Mouse (Mus musculus): ENCODE measurements at regions not wholly inside any gene's neighbourhood (a gene's known extent, or its start where the extent isn't known, plus 50 kb on each side); places are given as distances from the start of the nearest gene placed in this dataset.

DNA sequence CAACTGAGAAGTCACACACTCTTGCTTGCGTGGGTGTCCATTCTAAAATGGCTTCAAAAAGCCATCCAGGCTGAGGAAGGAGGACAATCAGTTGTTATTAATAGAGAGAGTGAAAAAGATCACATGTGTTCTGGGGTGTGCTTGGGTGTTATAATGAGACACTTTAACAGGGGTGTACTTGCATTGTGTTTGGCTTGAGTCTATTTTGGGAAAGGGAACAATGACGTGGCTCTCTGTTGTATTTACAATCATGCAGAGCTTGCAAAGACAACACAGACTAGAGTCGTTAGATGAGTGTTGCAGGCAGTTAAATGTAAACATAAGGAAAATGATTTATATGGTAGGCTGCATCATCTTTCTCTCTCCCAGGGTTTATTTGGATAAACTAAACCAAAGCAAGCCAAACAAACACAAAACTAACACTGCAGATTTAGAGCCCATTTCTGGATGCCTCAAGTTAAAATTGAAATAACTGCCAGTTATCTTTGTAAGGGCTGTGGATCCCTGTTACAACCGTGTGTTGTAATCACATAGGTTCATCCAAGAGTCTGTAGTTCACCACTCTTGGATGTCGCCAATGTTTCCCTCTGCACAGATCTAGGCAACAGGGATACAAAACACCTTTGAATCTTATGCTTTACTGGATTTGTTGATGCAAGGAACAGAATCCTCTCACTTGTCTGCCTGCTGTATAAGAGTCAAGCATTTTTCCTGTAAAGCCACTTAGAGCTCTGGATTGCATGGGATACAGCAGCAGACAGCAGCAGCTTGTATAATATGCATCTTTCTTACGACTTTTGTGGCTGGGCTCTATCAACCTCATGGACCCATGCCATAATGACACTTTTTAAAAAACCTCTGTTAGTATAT, 139.9 kb upstream of the Rgmb start:
- H3K27ac ChIP-seq = no peak overlapping the region
- H3K9ac ChIP-seq (ENCODE audit: low read depth, low read length) = no peak overlapping the region
- intact Hi-C loops (cut with DNase I) = no loop called here
- no peak for TF ChIP-seq CTCF (IDR thresholded peaks at IDR 0.05)
- TF ChIP-seq POLR2A (IDR thresholded peaks at IDR 0.05; ENCODE audit: insufficient read depth, low read depth, low read length) = no peak
- TF ChIP-seq EP300 (IDR thresholded peaks at IDR 0.05; ENCODE audit: insufficient read depth, low read depth, low read length) = no peak
- no peaks in the 10 kb centered on the region for H3K36me3 ChIP-seq (ENCODE audit: control insufficient read depth, insufficient read depth, low read length)
- H3K4me3 ChIP-seq = no peak overlapping the region
- H3K27me3 ChIP-seq (ENCODE audit: control insufficient read depth, insufficient read depth, low read length) = no peaks in the 10 kb centered on the region
- no peak for DNase-seq
- 49% methylated on average over 6 of the region's 6 CpGs for WGBS
- no peaks in the 10 kb centered on the region for H3K79me2 ChIP-seq (replicated peaks; ENCODE audit: control insufficient read depth, insufficient read depth, low read length)
- H3K4me1 ChIP-seq (ENCODE audit: control insufficient read depth, insufficient read depth, low read length) = no peaks in the 10 kb centered on the region

DNA sequence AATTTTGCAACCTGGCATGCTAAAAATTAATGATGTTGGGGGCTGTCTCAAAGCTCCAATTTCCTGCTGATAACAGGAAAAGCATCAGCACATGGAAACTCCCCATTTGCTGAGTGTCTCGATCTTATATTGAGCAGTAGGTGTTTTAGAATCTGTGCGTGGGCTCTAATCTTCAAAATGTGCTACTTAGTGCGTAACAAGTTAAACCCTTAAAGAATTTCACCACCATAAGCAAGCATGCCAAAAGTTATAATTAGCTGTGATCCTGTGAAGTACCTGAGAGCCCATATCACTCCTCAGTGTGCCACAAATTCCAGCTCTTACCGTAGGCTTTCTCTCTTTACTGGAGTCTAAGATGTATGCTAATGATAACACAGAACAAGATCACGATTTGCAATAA, 137.5 kb upstream of the Rgmb start:
- 51% methylated on average over 5 of the region's 5 CpGs for WGBS

DNA sequence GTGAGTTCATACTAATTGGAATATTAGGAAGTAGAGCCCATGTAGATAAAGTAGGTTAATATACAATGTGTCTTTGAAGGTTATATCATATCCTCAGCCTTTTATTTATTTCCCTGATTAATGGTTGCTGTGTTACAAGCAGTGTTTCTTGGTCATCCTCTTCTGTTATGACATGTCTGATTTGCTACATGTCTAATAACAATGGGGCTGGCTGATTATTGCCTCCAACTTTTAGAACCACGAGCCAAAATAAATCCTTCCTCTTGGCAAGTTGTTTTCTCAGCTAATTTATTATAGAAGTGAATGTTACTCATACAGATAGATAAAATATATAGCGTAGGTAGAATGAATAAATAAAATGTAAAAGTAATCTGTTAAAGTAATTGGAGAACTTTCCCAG, 124.8 kb upstream of the Rgmb start:
- 56% methylated on average over 2 of the region's 2 CpGs for WGBS
- H3K9ac ChIP-seq (ENCODE audit: low read depth, low read length) = no peak overlapping the region
- TF ChIP-seq EP300 (IDR thresholded peaks at IDR 0.05; ENCODE audit: insufficient read depth, low read depth, low read length) (no peak), POLR2A (IDR thresholded peaks at IDR 0.05; ENCODE audit: insufficient read depth, low read depth, low read length) (no peak), CTCF (IDR thresholded peaks at IDR 0.05) (no peak)
- no peaks in the 10 kb centered on the region for H3K27me3 ChIP-seq (ENCODE audit: control insufficient read depth, insufficient read depth, low read length)
- H3K79me2 ChIP-seq (replicated peaks; ENCODE audit: control insufficient read depth, insufficient read depth, low read length) = no peaks in the 10 kb centered on the region
- H3K27ac ChIP-seq = no peak overlapping the region
- no peaks in the 10 kb centered on the region for H3K36me3 ChIP-seq (ENCODE audit: control insufficient read depth, insufficient read depth, low read length)
- H3K4me1 ChIP-seq (ENCODE audit: control insufficient read depth, insufficient read depth, low read length) = no peaks in the 10 kb centered on the region
- DNase-seq = no peak
- H3K4me3 ChIP-seq = no peak overlapping the region
- intact Hi-C loops (cut with DNase I) = no loop called here

More for the DNA sequence above, 137.5 kb upstream of the Rgmb start:
- intact Hi-C loops (cut with DNase I) = no loop called here
- H3K9ac ChIP-seq (ENCODE audit: low read depth, low read length) = no peak overlapping the region
- H3K27ac ChIP-seq = no peak overlapping the region
- no peaks in the 10 kb centered on the region for H3K4me1 ChIP-seq (ENCODE audit: control insufficient read depth, insufficient read depth, low read length)
- H3K4me3 ChIP-seq = no peak overlapping the region
- H3K36me3 ChIP-seq (ENCODE audit: control insufficient read depth, insufficient read depth, low read length) = no peaks in the 10 kb centered on the region
- DNase-seq = no peak
- no peaks in the 10 kb centered on the region for H3K27me3 ChIP-seq (ENCODE audit: control insufficient read depth, insufficient read depth, low read length)
- H3K79me2 ChIP-seq (replicated peaks; ENCODE audit: control insufficient read depth, insufficient read depth, low read length) = no peaks in the 10 kb centered on the region
- TF ChIP-seq CTCF (IDR thresholded peaks at IDR 0.05) = no peak
- TF ChIP-seq EP300 (IDR thresholded peaks at IDR 0.05; ENCODE audit: insufficient read depth, low read depth, low read length) = no peak
- TF ChIP-seq POLR2A (IDR thresholded peaks at IDR 0.05; ENCODE audit: insufficient read depth, low read depth, low read length) = no peak

DNA sequence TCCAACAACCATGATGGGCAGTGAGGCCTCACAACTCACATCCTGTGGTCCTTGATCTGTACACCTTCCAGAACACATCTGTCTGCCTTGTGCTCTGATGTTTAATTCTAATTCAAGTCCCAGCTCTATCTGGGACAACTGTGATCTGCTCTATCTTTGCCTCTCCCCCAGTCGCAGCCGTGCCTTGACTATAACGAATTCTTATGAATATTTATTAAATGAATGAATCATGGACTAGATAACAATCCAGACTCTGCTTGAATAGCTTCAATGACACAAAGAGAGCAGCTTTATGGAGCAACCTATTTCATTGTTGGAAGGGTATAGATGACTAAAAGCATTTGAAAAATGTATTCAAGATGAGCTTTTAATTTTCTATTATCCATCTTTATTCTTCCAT, 120.8 kb upstream of the Rgmb start:
- DNase-seq = no peak
- WGBS = 85% methylated on average over 3 of the region's 3 CpGs
- intact Hi-C loops (cut with DNase I) = no loop called here
- Histone ChIP-seq H3K27me3 (ENCODE audit: control insufficient read depth, insufficient read depth, low read length) (no peaks in the 10 kb centered on the region), H3K36me3 (ENCODE audit: control insufficient read depth, insufficient read depth, low read length) (no peaks in the 10 kb centered on the region), H3K79me2 (replicated peaks; ENCODE audit: control insufficient read depth, insufficient read depth, low read length) (no peaks in the 10 kb centered on the region), H3K4me1 (ENCODE audit: control insufficient read depth, insufficient read depth, low read length) (no peaks in the 10 kb centered on the region), H3K27ac (no peak overlapping the region), H3K4me3 (no peak overlapping the region), H3K9ac (ENCODE audit: low read depth, low read length) (no peak overlapping the region)
- TF ChIP-seq POLR2A (IDR thresholded peaks at IDR 0.05; ENCODE audit: insufficient read depth, low read depth, low read length) = no peak
- TF ChIP-seq CTCF (IDR thresholded peaks at IDR 0.05) = no peak

DNA sequence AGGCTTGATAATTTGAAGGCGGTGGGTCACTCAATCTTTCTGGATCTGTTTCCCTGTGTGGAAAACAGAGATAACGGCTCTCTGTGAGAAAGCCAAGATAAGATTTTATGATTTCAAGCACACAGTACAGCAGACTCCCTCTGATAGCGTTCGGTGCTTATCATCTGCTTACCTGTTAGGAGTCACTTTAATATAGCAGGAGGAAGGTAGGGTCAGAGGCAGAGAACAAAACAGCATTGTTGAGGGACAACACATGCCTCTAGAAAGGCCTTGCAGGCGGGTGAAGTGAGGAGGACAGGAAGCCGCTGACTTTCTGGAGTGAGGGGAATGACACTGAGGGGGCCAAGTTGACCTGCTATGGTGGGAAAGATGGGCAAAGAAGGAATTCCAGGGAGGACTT, 118.9 kb upstream of the Rgmb start:
- Histone ChIP-seq H3K27me3 (ENCODE audit: control insufficient read depth, insufficient read depth, low read length) (no peaks in the 10 kb centered on the region), H3K79me2 (replicated peaks; ENCODE audit: control insufficient read depth, insufficient read depth, low read length) (no peaks in the 10 kb centered on the region), H3K4me3 (no peak overlapping the region), H3K4me1 (ENCODE audit: control insufficient read depth, insufficient read depth, low read length) (no peaks in the 10 kb centered on the region), H3K36me3 (ENCODE audit: control insufficient read depth, insufficient read depth, low read length) (no peaks in the 10 kb centered on the region), H3K9ac (ENCODE audit: low read depth, low read length) (no peak overlapping the region), H3K27ac (no peak overlapping the region)
- TF ChIP-seq POLR2A (IDR thresholded peaks at IDR 0.05; ENCODE audit: insufficient read depth, low read depth, low read length) = no peak
- no peak for TF ChIP-seq CTCF (IDR thresholded peaks at IDR 0.05)
- no peak for TF ChIP-seq EP300 (IDR thresholded peaks at IDR 0.05; ENCODE audit: insufficient read depth, low read depth, low read length)
- WGBS = 41% methylated on average over 6 of the region's 6 CpGs
- DNase-seq = no peak
- intact Hi-C loops (cut with DNase I) = no loop called here

DNA sequence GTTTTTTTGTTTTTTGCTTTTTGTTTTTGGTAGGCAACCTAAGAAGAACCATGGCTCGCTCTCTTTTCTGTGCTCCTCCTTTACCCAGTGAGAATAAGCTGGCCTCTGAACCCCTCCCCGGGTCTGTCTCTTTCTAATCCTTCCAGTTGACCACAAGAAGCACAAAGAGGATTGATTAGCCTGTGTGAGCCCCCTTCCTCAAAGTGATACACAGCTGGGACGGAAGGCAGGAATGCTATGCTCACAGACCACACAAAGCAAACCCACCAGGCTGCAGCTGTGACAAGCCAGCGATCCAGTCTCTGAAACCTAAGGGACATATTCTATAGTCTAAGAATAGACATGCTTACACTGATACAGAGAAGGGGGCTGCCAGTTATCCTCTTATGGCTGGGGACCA, 111.5 kb upstream of the Rgmb start:
- DNase-seq = no peak
- H3K9ac ChIP-seq (ENCODE audit: low read depth, low read length) = no peak overlapping the region
- no peaks in the 10 kb centered on the region for H3K36me3 ChIP-seq (ENCODE audit: control insufficient read depth, insufficient read depth, low read length)
- H3K27me3 ChIP-seq (ENCODE audit: control insufficient read depth, insufficient read depth, low read length) = no peaks in the 10 kb centered on the region
- H3K79me2 ChIP-seq (replicated peaks; ENCODE audit: control insufficient read depth, insufficient read depth, low read length) = no peaks in the 10 kb centered on the region
- intact Hi-C loops (cut with DNase I) = no loop called here
- TF ChIP-seq CTCF (IDR thresholded peaks at IDR 0.05) (no peak), POLR2A (IDR thresholded peaks at IDR 0.05; ENCODE audit: insufficient read depth, low read depth, low read length) (no peak), EP300 (IDR thresholded peaks at IDR 0.05; ENCODE audit: insufficient read depth, low read depth, low read length) (no peak)
- WGBS = 60% methylated on average over 4 of the region's 4 CpGs
- H3K4me1 ChIP-seq (ENCODE audit: control insufficient read depth, insufficient read depth, low read length) = no peaks in the 10 kb centered on the region
- H3K27ac ChIP-seq = no peak overlapping the region
- H3K4me3 ChIP-seq = no peak overlapping the region

Data from heart, adult 2 months (tissue).